Mouse (Mus musculus) hindbrain, postnatal 0 days (tissue): ENCODE data around the gene Gtf2i. TPM values are rescaled to one million over a fixed set of nuclear protein-coding genes. Genes with fewer than 3 reads are reported as not detected.

Experiments used
- ATAC-seq: fragments of 200-750 bp; cut with Nextera tagmentation; 2 replicates; pipeline ENCODE4 v1.8.0; 2017; ENCODE audit warnings: mild to moderate bottlenecking, moderate TSS enrichment, moderate library complexity
- DNase-seq: peaks from one replicate; pipeline ENCODE4 v3.0.0-alpha.2; 2015; ENCODE audit warnings: low spot score
- H3K27ac ChIP-seq: fragments of 300-500 bp; sonication (generic); 2 replicates; pipeline ENCODE4 v1.5.1; 2014; ENCODE audit warnings: mild to moderate bottlenecking
- H3K27me3 ChIP-seq: fragments of 300-500 bp; sonication (generic); 2 replicates; pipeline ENCODE4 v1.6.1; 2014; ENCODE audit warnings: low read length, mixed read lengths; ENCODE audit not compliant: insufficient read depth
- H3K36me3 ChIP-seq: fragments of 300-500 bp; sonication (generic); 2 replicates; pipeline ENCODE4 v1.6.1; 2014; ENCODE audit warnings: low read length, mixed read lengths; ENCODE audit not compliant: insufficient read depth
- H3K4me1 ChIP-seq: fragments of 300-500 bp; sonication (generic); 2 replicates; pipeline ENCODE4 v1.6.1; 2014; ENCODE audit warnings: antibody characterized with exemption, low read length, mixed read lengths; ENCODE audit not compliant: insufficient read depth
- H3K4me2 ChIP-seq: fragments of 300-500 bp; sonication (generic); 2 replicates; pipeline ENCODE4 v1.6.1; 2014; ENCODE audit warnings: low read depth, mild to moderate bottlenecking, low read length, moderate library complexity, mixed read lengths
- H3K4me3 ChIP-seq: fragments of 300-500 bp; sonication (generic); 2 replicates; pipeline ENCODE4 v1.5.1; 2014; ENCODE audit warnings: low read length
- H3K9ac ChIP-seq: fragments of 300-500 bp; sonication (generic); replicated peaks from 2 replicates; pipeline ENCODE4 v1.6.1; 2014; ENCODE audit warnings: mild to moderate bottlenecking, low read length, moderate library complexity, mixed read lengths
- H3K9me3 ChIP-seq: fragments of 300-500 bp; sonication (generic); 2 replicates; pipeline ENCODE4 v1.6.1; 2016; ENCODE audit warnings: low read length, mixed read lengths
- CTCF ChIP-seq: IDR thresholded peaks from 2 replicates; pipeline ENCODE4 v1.5.1; 2016; ENCODE audit warnings: antibody characterized with exemption, control low read depth, low read depth
- WGBS: fragments of 180-500 bp; shearing (Covaris S2); extraction: QIAGEN DNeasy Blood & Tissue Kit; methylation state at CpG from one replicate; pipeline ENCODE4 v1.1.7; 2014; 5-methylcytosine and 5-hydroxymethylcytosine counted together
- polyA plus RNA-seq: library from polyadenylated mRNA; unstranded; fragments of >200 nt; fragmentation: Nextera tagmentation; extraction: Ambion mirVana; gene quantifications from 2 replicates; pipeline ENCODE4 v1.2.1, GENCODE M21; 2015
- total RNA-seq: library from RNA; depleted of rRNA; stranded (reverse); fragments of >200 nt; gene quantifications from 2 replicates; pipeline ENCODE4 v1.2.3, GENCODE M21; 2014

Gene Gtf2i
- total and polyA plus RNA-seq, 2 experiments from 2014 or later, result 85.6 to 103 TPM

DNA sequence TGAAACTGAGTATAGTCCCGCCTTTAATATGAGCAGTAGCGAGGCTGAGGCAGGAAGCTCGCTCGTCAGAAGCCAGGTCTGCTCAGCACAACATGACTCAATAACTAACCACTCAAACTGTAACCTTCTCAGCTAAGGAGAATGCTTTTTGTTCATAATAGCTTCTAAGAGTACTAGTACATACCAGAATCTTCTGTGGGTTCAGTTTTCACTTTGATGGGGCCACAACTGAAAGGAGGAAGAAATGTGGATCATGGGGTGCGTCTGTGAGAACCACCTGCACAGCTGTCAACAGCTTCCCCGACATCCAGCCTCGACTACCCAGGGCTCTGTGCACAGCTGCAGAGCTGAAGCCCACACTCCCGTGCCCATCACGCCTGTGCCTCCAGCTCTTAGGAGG is 32.0 kb downstream of the Gtf2i start:
- ATAC-seq, result no peak
- H3K9ac ChIP-seq, result no peak overlapping the region
- H3K36me3 ChIP-seq, result peaks cover 75% of the 10 kb centered on the region
- H3K4me2 ChIP-seq, result no peak overlapping the region
- no peak overlapping the region for H3K4me3 ChIP-seq
- no peaks in the 10 kb centered on the region for H3K27me3 ChIP-seq
- H3K4me1 ChIP-seq, result no peaks in the 10 kb centered on the region
- H3K27ac ChIP-seq, result no peak overlapping the region
- no peak for DNase-seq
- H3K9me3 ChIP-seq, result no peaks in the 10 kb centered on the region
- TF ChIP-seq CTCF, result no peak
- 93% methylated on average over 9 of the region's 9 CpGs for WGBS

DNA sequence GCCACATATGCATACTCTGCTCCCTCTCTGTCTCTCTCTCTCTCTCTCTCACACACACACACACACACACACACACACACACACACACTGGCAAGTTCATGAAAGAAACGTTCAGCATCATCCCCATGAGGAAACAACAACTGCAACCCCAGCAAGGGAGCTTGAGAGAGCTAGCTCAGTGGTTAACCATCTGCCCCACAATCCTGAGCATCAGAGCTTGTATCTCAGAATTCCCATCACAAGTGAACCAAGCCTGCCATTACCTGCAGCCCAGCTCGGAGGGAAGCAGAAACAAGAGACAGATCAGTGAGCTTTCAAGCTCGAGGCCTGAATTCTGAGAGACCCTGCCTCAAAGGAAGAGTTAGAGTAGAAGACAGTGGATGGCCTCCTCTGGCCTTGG is 32.5 kb downstream of the Gtf2i start:
- no peak for TF ChIP-seq CTCF
- 61% methylated on average over 3 of the region's 3 CpGs for WGBS
- H3K36me3 ChIP-seq, result peaks cover 71% of the 10 kb centered on the region
- H3K4me1 ChIP-seq, result no peaks in the 10 kb centered on the region
- no peak overlapping the region for H3K4me3 ChIP-seq
- no peak overlapping the region for H3K9ac ChIP-seq
- DNase-seq (no peak), ATAC-seq (no peak)
- no peak overlapping the region for H3K27ac ChIP-seq
- H3K27me3 ChIP-seq, result no peaks in the 10 kb centered on the region
- no peaks in the 10 kb centered on the region for H3K9me3 ChIP-seq
- H3K4me2 ChIP-seq, result no peak overlapping the region

DNA sequence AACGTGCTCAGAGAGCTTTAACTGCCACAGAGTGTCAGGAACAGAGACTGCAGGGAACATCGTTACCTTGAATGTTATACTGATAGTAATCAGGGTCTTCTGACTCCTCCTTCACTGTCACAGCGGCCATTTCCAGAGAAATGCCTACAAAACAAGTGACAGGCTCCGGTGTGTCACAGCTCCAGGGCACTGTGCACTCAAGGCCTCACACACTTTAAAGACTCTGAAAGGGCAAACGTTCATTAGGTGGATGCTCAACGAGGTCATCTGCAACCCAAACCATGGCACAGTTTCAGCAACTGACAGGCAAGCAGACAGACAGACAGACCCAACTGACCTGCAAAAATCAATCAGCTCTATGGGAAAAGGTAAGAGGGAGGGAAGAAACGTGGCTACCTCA is 35.2 kb downstream of the Gtf2i start:
- no peaks in the 10 kb centered on the region for H3K9me3 ChIP-seq
- no peak overlapping the region for H3K4me3 ChIP-seq
- no peak overlapping the region for H3K9ac ChIP-seq
- TF ChIP-seq CTCF, result no peak
- peaks cover 54% of the 10 kb centered on the region for H3K36me3 ChIP-seq
- DNase-seq (no peak), ATAC-seq (no peak)
- WGBS, result 94% methylated on average over 7 of the region's 7 CpGs
- H3K4me1 ChIP-seq, result no peaks in the 10 kb centered on the region
- no peaks in the 10 kb centered on the region for H3K27me3 ChIP-seq
- H3K27ac ChIP-seq, result no peak overlapping the region
- H3K4me2 ChIP-seq, result no peak overlapping the region

- Histone ChIP-seq H3K9me3 (no peaks in the 10 kb centered on the region), H3K4me2 (no peak overlapping the region), H3K4me1 (no peaks in the 10 kb centered on the region), H3K4me3 (no peak overlapping the region), H3K36me3 (peaks cover 54% of the 10 kb centered on the region), H3K27ac (no peak overlapping the region), H3K9ac (no peak overlapping the region), H3K27me3 (no peaks in the 10 kb centered on the region)
- no peak for TF ChIP-seq CTCF
- DNase-seq (no peak), ATAC-seq (no peak)
- WGBS, result 80% methylated on average over 4 of the region's 4 CpGs
Observed at GRCm38 (mm10) chr5:134277109-134277508, 37.5 kb downstream of the Gtf2i start.

- ATAC-seq (no peak), DNase-seq (no peak)
- WGBS, result 86% methylated on average over 10 of the region's 10 CpGs
- Histone ChIP-seq H3K4me3 (no peak overlapping the region), H3K36me3 (peaks cover 58% of the 10 kb centered on the region), H3K27ac (no peak overlapping the region), H3K4me1 (no peaks in the 10 kb centered on the region), H3K9ac (no peak overlapping the region), H3K27me3 (no peaks in the 10 kb centered on the region), H3K9me3 (no peaks in the 10 kb centered on the region), H3K4me2 (no peak overlapping the region)
- no peak for TF ChIP-seq CTCF
Observed at GRCm38 (mm10) chr5:134275556-134275955, 39.0 kb downstream of the Gtf2i start.

DNA sequence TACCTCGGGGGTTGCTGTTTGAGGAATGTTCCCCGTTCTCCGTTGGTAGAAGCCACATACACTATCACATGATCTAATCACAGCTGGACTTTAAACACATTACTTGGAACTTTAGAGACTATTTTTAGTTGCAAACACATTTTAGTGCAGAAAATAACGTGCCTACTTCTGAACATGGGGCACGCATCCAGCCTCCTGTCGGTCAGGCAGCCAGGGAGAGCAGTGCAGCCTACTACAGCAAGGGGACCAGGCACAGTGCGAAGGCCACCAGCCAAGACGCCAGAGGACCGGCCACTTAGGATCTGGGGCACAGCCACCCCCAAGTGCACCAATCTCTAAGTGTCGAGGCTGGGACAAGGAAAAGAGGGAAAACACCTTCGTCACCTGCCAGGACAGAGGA is 39.5 kb downstream of the Gtf2i start:
- Histone ChIP-seq H3K4me2 (no peak overlapping the region), H3K4me1 (no peaks in the 10 kb centered on the region), H3K9me3 (no peaks in the 10 kb centered on the region), H3K27ac (no peak overlapping the region), H3K27me3 (no peaks in the 10 kb centered on the region), H3K36me3 (peaks cover 60% of the 10 kb centered on the region), H3K4me3 (no peak overlapping the region), H3K9ac (no peak overlapping the region)
- no peak for DNase-seq
- WGBS, result 86% methylated on average over 11 of the region's 11 CpGs
- TF ChIP-seq CTCF, result no peak
- ATAC-seq, result no peak

DNA sequence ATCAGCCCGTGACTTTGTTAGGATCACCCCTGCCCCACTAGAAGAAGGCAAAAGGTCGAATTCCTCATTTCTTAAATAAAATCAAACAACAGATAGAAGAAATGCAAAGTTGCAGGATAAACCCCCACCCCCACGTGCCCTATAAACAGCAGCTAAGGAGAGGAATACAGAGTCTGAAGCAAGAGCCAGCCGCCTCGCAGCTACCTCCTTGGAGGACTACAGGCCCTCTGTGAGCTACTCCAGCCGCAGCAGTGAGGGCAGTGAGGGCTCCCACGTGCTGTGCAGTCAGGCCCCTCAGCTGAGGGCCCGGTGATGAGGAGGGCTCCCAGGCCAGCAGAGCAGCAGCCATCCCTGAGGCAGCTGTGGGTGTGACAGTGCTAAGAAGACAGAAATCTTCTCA is 40.8 kb downstream of the Gtf2i start:
- no peak for TF ChIP-seq CTCF
- WGBS, result 88% methylated on average over 8 of the region's 8 CpGs
- DNase-seq (no peak), ATAC-seq (no peak)
- Histone ChIP-seq H3K9ac (no peak overlapping the region), H3K4me1 (no peaks in the 10 kb centered on the region), H3K27ac (no peak overlapping the region), H3K4me3 (no peak overlapping the region), H3K36me3 (peaks cover 58% of the 10 kb centered on the region), H3K9me3 (no peaks in the 10 kb centered on the region), H3K27me3 (no peaks in the 10 kb centered on the region), H3K4me2 (no peak overlapping the region)
